Mouse (Mus musculus) ES-E14 (cell line): Measurements from ENCODE around the gene Reck. TPM values are rescaled to one million over a fixed set of nuclear protein-coding genes. Genes with fewer than 3 reads are reported as not detected.

Source experiments
- total RNA-seq: library from RNA; depleted of rRNA; stranded (reverse); fragments of 300-350 nt; gene quantifications from 2 replicates; pipeline ENCODE4 v1.2.3, GENCODE M21; 2012; rRNA removed

The Reck gene
- total RNA-seq, 1 experiment: 4.0 TPM

Other genes starting within 250 kb of the Reck start
- gene Npr2, start 243.6 kb upstream of the Reck start, total RNA-seq: 2.4 and 7.1 TPM in 2 replicates
- gene Spag8, start 221.9 kb upstream of the Reck start, total RNA-seq: 0.27 and 0.58 TPM in 2 replicates
- gene Hint2, start 219.1 kb upstream of the Reck start, total RNA-seq: 46.0 and 72.9 TPM in 2 replicates
- 1.4 and 1.9 TPM in 2 replicates for gene Tmem8b, start 206.6 kb upstream of the Reck start, total RNA-seq
- gene Fam221b, start 206.4 kb upstream of the Reck start, total RNA-seq: 9.3 and 13.3 TPM in 2 replicates
- gene Olfr70, start 174.7 kb upstream of the Reck start, total RNA-seq: not detected in 2 replicates
- not detected in 2 replicates for gene Olfr71, start 165.3 kb upstream of the Reck start, total RNA-seq
- 0.26 and 0.36 TPM in 2 replicates for gene Hrct1, start 148.3 kb upstream of the Reck start, total RNA-seq
- 0.62 and 3.2 TPM in 2 replicates for gene Spaar, start 145.5 kb upstream of the Reck start, total RNA-seq
- not detected in 2 replicates for gene Olfr159, start 104.5 kb upstream of the Reck start, total RNA-seq
- gene Olfr156, start 51.6 kb upstream of the Reck start, total RNA-seq: not detected in 2 replicates
- 0.09 TPM in 1 of 2 replicates, not detected in the other for gene Olfr157, start 35.3 kb upstream of the Reck start, total RNA-seq
- gene Olfr155, start 24.0 kb upstream of the Reck start, total RNA-seq: not detected in 2 replicates
- gene Glipr2, start 81.9 kb downstream of the Reck start, total RNA-seq: 52.3 and 93.2 TPM in 2 replicates
- 0.80 and 1.1 TPM in 2 replicates for gene Ccin, start 108.0 kb downstream of the Reck start, total RNA-seq
- gene Clta, start 128.9 kb downstream of the Reck start, total RNA-seq: 261 and 373 TPM in 2 replicates
- gene Gne, start 208.6 kb downstream of the Reck start, total RNA-seq: 17.5 and 20.5 TPM in 2 replicates